Mouse (Mus musculus): ENCODE results near the gene Abcb8. TPM values are rescaled to one million over a fixed set of nuclear protein-coding genes. Genes with fewer than 3 reads are reported as not detected.

Gene Abcb8
- total RNA-seq (2021) (10 to 100 TPM; 81.2 to 89.8 TPM), polyA plus RNA-seq (2012; rRNA removed) (148 and 151 TPM in 2 replicates)
- long read RNA-seq, transcript Abcb8-201 (16 exons, 2,939 nt): major isoform, 62 of 76 reads
- long read RNA-seq, partial matches to known transcripts: 6 of 76 reads
- long read RNA-seq, other reads (novel, unspliced or antisense): 6 of 76 reads

- Histone ChIP-seq H3K27ac (peak within 1 kb of the TSS; percentile 90), H3K36me3 (ENCODE audit: control insufficient read depth, insufficient read depth, low read length) (no peaks in the 10 kb centered on the region), H3K79me2 (replicated peaks; ENCODE audit: control insufficient read depth, insufficient read depth, low read length) (no peaks in the 10 kb centered on the region), H3K27me3 (ENCODE audit: control insufficient read depth, insufficient read depth, low read length) (no peaks in the 10 kb centered on the region), H3K9ac (ENCODE audit: low read depth, low read length) (peak within 1 kb of the TSS; percentile 58), H3K4me1 (ENCODE audit: control insufficient read depth, insufficient read depth, low read length) (peaks cover 2% of the 10 kb centered on the region), H3K4me3 (peak within 1 kb of the TSS; percentile 69)
- peak; percentile 76 to 83 for DNase-seq
- intact Hi-C loops (cut with DNase I): loop anchor here (2.0 to 5.0 kb wide), 2 partner anchors 36 to 57 kb away; no protein-coding TSS in a partner anchor
- TF ChIP-seq EP300 (IDR thresholded peaks at IDR 0.05; ENCODE audit: insufficient read depth, low read depth, low read length): 0 out of 2 replicates have a peak, but pooled peaks have one; percentile 28
- peak; percentile 94 for TF ChIP-seq CTCF (IDR thresholded peaks at IDR 0.05)
- TF ChIP-seq POLR2A (IDR thresholded peaks at IDR 0.05; ENCODE audit: insufficient read depth, low read depth, low read length): no peak
- WGBS: 21% methylated on average over 7 of the region's 7 CpGs
These were observed at the start of gene Abcb8 for GRCm38 (mm10) chr5:24393392-24393997. TSS of gene Abcb8 (plus strand) at chr5:24393663.

GRCm38 (mm10) chr5:24343977-24344436 lies 49.5 kb upstream of the Abcb8 start:
- 0 out of 2 replicates have a peak, but pooled peaks cover 2% of the 10 kb centered on the region for H3K36me3 ChIP-seq (ENCODE audit: control insufficient read depth, insufficient read depth, low read length)
- H3K79me2 ChIP-seq (replicated peaks; ENCODE audit: control insufficient read depth, insufficient read depth, low read length): no peaks in the 10 kb centered on the region
- WGBS: 27% methylated on average over 2 of the region's 2 CpGs
- no peak overlapping the region for H3K4me3 ChIP-seq
- peaks cover 21% of the 10 kb centered on the region for H3K4me1 ChIP-seq (ENCODE audit: control insufficient read depth, insufficient read depth, low read length)
- H3K27me3 ChIP-seq (ENCODE audit: control insufficient read depth, insufficient read depth, low read length): no peaks in the 10 kb centered on the region
- TF ChIP-seq POLR2A (IDR thresholded peaks at IDR 0.05; ENCODE audit: insufficient read depth, low read depth, low read length) (no peak), EP300 (IDR thresholded peaks at IDR 0.05; ENCODE audit: insufficient read depth, low read depth, low read length) (no peak), CTCF (IDR thresholded peaks at IDR 0.05) (no peak)
- H3K27ac ChIP-seq: no peak overlapping the region
- DNase-seq: no peak
- intact Hi-C loops (cut with DNase I): no loop called here
- H3K9ac ChIP-seq (ENCODE audit: low read depth, low read length): no peak overlapping the region

GRCm38 (mm10) chr5:24344477-24345051 lies 48.9 kb upstream of the Abcb8 start:
- 8% methylated on average over 12 of the region's 12 CpGs for WGBS
- H3K9ac ChIP-seq (ENCODE audit: low read depth, low read length): no peak overlapping the region; the same call in 1 of the 2 replicates
- TF ChIP-seq POLR2A (IDR thresholded peaks at IDR 0.05; ENCODE audit: insufficient read depth, low read depth, low read length): no peak
- TF ChIP-seq EP300 (IDR thresholded peaks at IDR 0.05; ENCODE audit: insufficient read depth, low read depth, low read length): no peak
- TF ChIP-seq CTCF (IDR thresholded peaks at IDR 0.05): no peak
- peak overlapping the region; percentile 16; the same call in 1 of the 2 replicates for H3K27ac ChIP-seq
- no peak overlapping the region for H3K4me3 ChIP-seq
- intact Hi-C loops (cut with DNase I): no loop called here
- H3K4me1 ChIP-seq (ENCODE audit: control insufficient read depth, insufficient read depth, low read length): peaks cover 24% of the 10 kb centered on the region
- H3K36me3 ChIP-seq (ENCODE audit: control insufficient read depth, insufficient read depth, low read length): peaks cover 2% of the 10 kb centered on the region; the same call in 1 of the 2 replicates
- H3K79me2 ChIP-seq (replicated peaks; ENCODE audit: control insufficient read depth, insufficient read depth, low read length): no peaks in the 10 kb centered on the region
- no peaks in the 10 kb centered on the region for H3K27me3 ChIP-seq (ENCODE audit: control insufficient read depth, insufficient read depth, low read length)
- peak; percentile 54 to 59 for DNase-seq

- no peak overlapping the region for H3K4me3 ChIP-seq
- H3K79me2 ChIP-seq (replicated peaks; ENCODE audit: control insufficient read depth, insufficient read depth, low read length): no peaks in the 10 kb centered on the region
- no peaks in the 10 kb centered on the region for H3K27me3 ChIP-seq (ENCODE audit: control insufficient read depth, insufficient read depth, low read length)
- no peak overlapping the region for H3K9ac ChIP-seq (ENCODE audit: low read depth, low read length)
- 70% methylated on average over 7 of the region's 7 CpGs for WGBS
- H3K4me1 ChIP-seq (ENCODE audit: control insufficient read depth, insufficient read depth, low read length): peaks cover 24% of the 10 kb centered on the region
- H3K36me3 ChIP-seq (ENCODE audit: control insufficient read depth, insufficient read depth, low read length): peaks cover 2% of the 10 kb centered on the region; the same call in 1 of the 2 replicates
- no peak overlapping the region for H3K27ac ChIP-seq
- no peak for DNase-seq
- intact Hi-C loops (cut with DNase I): no loop called here
- no peak for TF ChIP-seq CTCF (IDR thresholded peaks at IDR 0.05)
- TF ChIP-seq EP300 (IDR thresholded peaks at IDR 0.05; ENCODE audit: insufficient read depth, low read depth, low read length): no peak
- TF ChIP-seq POLR2A (IDR thresholded peaks at IDR 0.05; ENCODE audit: insufficient read depth, low read depth, low read length): no peak
These were observed 47.1 kb upstream of the Abcb8 start for GRCm38 (mm10) chr5:24346313-24346712.

GRCm38 (mm10) chr5:24347186-24347875 lies 46.1 kb upstream of the Abcb8 start:
- Histone ChIP-seq H3K79me2 (replicated peaks; ENCODE audit: control insufficient read depth, insufficient read depth, low read length) (no peaks in the 10 kb centered on the region), H3K4me3 (no peak overlapping the region), H3K27me3 (ENCODE audit: control insufficient read depth, insufficient read depth, low read length) (no peaks in the 10 kb centered on the region), H3K36me3 (ENCODE audit: control insufficient read depth, insufficient read depth, low read length) (peaks cover 2% of the 10 kb centered on the region; the same call in 1 of the 2 replicates), H3K9ac (ENCODE audit: low read depth, low read length) (no peak overlapping the region), H3K27ac (no peak overlapping the region), H3K4me1 (ENCODE audit: control insufficient read depth, insufficient read depth, low read length) (peaks cover 20% of the 10 kb centered on the region)
- WGBS: 77% methylated on average over 7 of the region's 7 CpGs
- DNase-seq: no peak
- TF ChIP-seq EP300 (IDR thresholded peaks at IDR 0.05; ENCODE audit: insufficient read depth, low read depth, low read length) (no peak), CTCF (IDR thresholded peaks at IDR 0.05) (no peak), POLR2A (IDR thresholded peaks at IDR 0.05; ENCODE audit: insufficient read depth, low read depth, low read length) (no peak)
- intact Hi-C loops (cut with DNase I): no loop called here

Measured in heart, adult 2 months (tissue).